Mouse (Mus musculus) liver, embryonic 16.5 days (tissue): ENCODE measurements at regions not wholly inside any gene's neighbourhood (a gene's known extent, or its start where the extent isn't known, plus 50 kb on each side); places are given as distances from the start of the nearest gene placed in this dataset.

ENCODE experiments used
- ATAC-seq: fragments of 200-750 bp; cut with Nextera tagmentation; 2 replicates; pipeline ENCODE4 v1.8.0; 2017; ENCODE audit warnings: low read depth, mild to moderate bottlenecking, moderate number of reproducible peaks, moderate library complexity
- H3K27ac ChIP-seq: fragments of 300-500 bp; sonication (generic); 2 replicates; pipeline ENCODE4 v1.5.1; 2014; ENCODE audit warnings: mild to moderate bottlenecking, low read length
- H3K27me3 ChIP-seq: fragments of 300-500 bp; sonication (generic); 2 replicates; pipeline ENCODE4 v1.6.1; 2014; ENCODE audit warnings: low read depth, low read length, mixed read lengths; ENCODE audit not compliant: control insufficient read depth, insufficient read depth
- H3K36me3 ChIP-seq: fragments of 300-500 bp; sonication (generic); 2 replicates; pipeline ENCODE4 v1.6.1; 2014; ENCODE audit warnings: mild to moderate bottlenecking; ENCODE audit not compliant: control insufficient read depth, insufficient read depth
- H3K4me1 ChIP-seq: fragments of 300-500 bp; sonication (generic); 2 replicates; pipeline ENCODE4 v1.6.1; 2014; ENCODE audit warnings: low read depth, low read length, mixed read lengths; ENCODE audit not compliant: control insufficient read depth
- H3K4me2 ChIP-seq: fragments of 300-500 bp; sonication (generic); 2 replicates; pipeline ENCODE4 v1.6.1; 2014; ENCODE audit warnings: low read depth, low read length, mixed read lengths
- H3K4me3 ChIP-seq: fragments of 300-500 bp; sonication (generic); 2 replicates; pipeline ENCODE4 v1.5.1; 2014; ENCODE audit warnings: low read depth, mild to moderate bottlenecking, low read length
- H3K9ac ChIP-seq: fragments of 300-500 bp; sonication (generic); 2 replicates; pipeline ENCODE4 v1.6.1; 2014; ENCODE audit warnings: low read depth, low read length
- H3K9me3 ChIP-seq: fragments of 300-500 bp; sonication (generic); replicated peaks from 2 replicates; pipeline ENCODE4 v1.6.1; 2016; ENCODE audit warnings: low read length; ENCODE audit not compliant: control insufficient read depth
- WGBS: fragments of 180-500 bp; shearing (Covaris S2); extraction: QIAGEN DNeasy Blood & Tissue Kit; methylation state at CpG from one replicate; pipeline ENCODE4 v1.1.7; 2014; ENCODE audit not compliant: insufficient replicate concordance; 5-methylcytosine and 5-hydroxymethylcytosine counted together

DNA sequence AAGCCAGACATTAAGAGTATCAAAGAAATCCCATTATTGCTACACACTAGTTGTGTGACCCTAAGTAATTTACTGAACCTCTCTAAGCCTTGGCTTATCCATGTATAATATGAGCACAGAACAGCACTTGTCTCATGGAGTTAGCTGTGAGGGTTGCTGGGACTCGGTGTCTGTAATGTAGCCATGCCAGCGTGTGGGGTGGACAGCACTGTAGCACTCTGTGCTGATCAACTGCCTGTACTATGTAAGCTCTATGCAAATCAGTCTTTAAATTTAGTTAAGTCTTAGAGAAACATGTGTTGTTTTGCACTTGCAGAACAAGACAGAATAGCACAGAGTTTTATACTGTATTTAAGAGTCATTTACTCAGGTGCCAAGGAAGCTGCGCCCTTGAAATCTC is 225.0 kb upstream of the N6amt1 start:
- no peak for ATAC-seq
- WGBS = 71% methylated on average over 3 of the region's 3 CpGs
- Histone ChIP-seq H3K4me1 (no peaks in the 10 kb centered on the region), H3K4me2 (no peak overlapping the region), H3K4me3 (no peak overlapping the region), H3K9me3 (no peaks in the 10 kb centered on the region), H3K36me3 (no peaks in the 10 kb centered on the region), H3K9ac (no peak overlapping the region), H3K27me3 (no peaks in the 10 kb centered on the region), H3K27ac (no peak overlapping the region)

DNA sequence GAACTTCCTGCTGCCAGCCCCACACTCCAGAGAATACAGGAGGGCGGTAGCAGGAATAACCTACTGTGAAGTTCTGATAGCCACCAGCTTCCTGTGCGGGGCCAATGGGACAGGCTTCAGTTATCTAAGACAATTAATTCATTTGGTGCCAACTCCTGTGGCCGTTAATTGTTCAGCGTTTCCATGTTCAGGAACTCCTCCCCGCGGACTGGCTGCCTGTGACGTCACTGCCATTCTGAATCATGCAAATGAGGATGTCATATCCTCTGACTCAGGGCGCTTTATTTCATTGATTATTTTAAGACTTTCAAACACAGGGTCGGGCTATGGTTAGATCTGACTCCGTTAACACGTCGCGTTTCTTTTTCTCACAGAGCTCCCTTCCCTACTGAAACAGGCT is 225.8 kb upstream of the N6amt1 start:
- ATAC-seq = no peak
- Histone ChIP-seq H3K9ac (no peak overlapping the region), H3K27ac (no peak overlapping the region), H3K27me3 (no peaks in the 10 kb centered on the region), H3K4me3 (no peak overlapping the region), H3K4me2 (no peak overlapping the region), H3K4me1 (no peaks in the 10 kb centered on the region), H3K36me3 (no peaks in the 10 kb centered on the region), H3K9me3 (no peaks in the 10 kb centered on the region)
- 48% methylated on average over 13 of the region's 13 CpGs for WGBS

DNA sequence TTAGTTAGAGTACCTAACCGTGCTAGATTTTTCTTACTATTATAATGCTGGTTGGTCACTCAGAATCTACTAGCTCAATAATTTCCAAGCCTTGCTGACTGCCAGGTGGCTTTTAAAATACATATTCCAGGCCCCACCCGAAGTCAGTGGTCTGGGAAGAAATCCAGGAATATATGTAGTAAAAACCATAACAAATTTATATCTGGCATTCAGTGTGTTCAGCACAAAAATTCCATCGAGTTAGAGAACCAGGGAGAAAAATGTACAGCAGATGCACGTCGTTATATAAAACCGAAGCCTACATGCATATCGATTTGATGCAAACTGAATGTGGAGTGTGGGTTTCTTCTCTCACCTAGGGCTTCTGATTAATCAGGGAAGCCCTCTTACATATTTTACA is 229.5 kb upstream of the N6amt1 start:
- ATAC-seq = no peak
- no peaks in the 10 kb centered on the region for H3K36me3 ChIP-seq
- H3K9me3 ChIP-seq = no peaks in the 10 kb centered on the region
- no peaks in the 10 kb centered on the region for H3K4me1 ChIP-seq
- no peak overlapping the region for H3K27ac ChIP-seq
- H3K9ac ChIP-seq = no peak overlapping the region
- H3K27me3 ChIP-seq = no peaks in the 10 kb centered on the region
- H3K4me3 ChIP-seq = no peak overlapping the region
- WGBS = 66% methylated on average over 7 of the region's 7 CpGs
- H3K4me2 ChIP-seq = no peak overlapping the region

DNA sequence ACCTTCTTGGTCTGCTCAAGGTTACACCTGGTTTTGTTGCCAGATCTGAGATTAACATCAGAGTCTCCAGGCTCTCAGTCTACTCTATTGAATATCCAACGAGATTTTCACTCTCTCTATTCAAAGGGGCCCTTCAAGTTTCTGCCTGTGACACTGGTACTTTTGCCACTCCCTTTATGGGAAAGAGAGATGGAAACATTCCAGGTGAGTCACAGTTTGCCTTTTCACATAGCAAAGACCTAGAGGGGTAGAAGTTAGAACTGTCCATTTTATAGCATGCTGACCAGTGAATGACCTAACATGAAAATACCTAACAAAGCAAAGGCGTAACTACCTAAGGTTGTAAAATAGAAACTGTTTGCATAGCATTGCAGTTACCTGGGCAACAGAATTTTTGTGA is 250.4 kb upstream of the N6amt1 start:
- ATAC-seq = no peak

DNA sequence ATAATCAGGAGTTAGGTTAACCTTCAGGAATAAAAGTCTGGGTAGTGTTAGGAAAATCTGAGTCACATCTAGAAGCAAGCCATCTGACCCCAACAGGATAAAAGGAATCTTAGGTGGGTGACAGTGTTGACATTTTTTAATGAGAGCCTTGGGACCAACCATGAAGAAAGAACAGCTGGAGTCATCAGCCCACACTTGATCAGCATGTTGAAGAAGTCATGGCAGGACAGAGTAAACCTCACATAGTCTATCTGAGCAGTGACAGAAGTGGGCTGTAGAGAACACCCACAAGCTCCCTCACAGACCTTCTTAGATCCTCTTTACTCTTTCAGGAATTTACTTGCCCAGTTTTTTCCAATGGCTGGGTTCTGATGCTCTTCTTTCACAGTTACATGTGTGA is 251.9 kb upstream of the N6amt1 start:
- Histone ChIP-seq H3K4me2 (no peak overlapping the region), H3K4me3 (no peak overlapping the region), H3K27me3 (no peaks in the 10 kb centered on the region), H3K9ac (no peak overlapping the region), H3K4me1 (no peaks in the 10 kb centered on the region), H3K36me3 (no peaks in the 10 kb centered on the region), H3K9me3 (no peaks in the 10 kb centered on the region), H3K27ac (no peak overlapping the region)
- ATAC-seq = no peak

More for the DNA sequence above, 250.4 kb upstream of the N6amt1 start:
- 37% methylated on average over 2 of the region's 2 CpGs for WGBS
- Histone ChIP-seq H3K27ac (no peak overlapping the region), H3K4me1 (no peaks in the 10 kb centered on the region), H3K36me3 (no peaks in the 10 kb centered on the region), H3K27me3 (no peaks in the 10 kb centered on the region), H3K4me3 (no peak overlapping the region), H3K9me3 (no peaks in the 10 kb centered on the region), H3K4me2 (no peak overlapping the region), H3K9ac (no peak overlapping the region)

DNA sequence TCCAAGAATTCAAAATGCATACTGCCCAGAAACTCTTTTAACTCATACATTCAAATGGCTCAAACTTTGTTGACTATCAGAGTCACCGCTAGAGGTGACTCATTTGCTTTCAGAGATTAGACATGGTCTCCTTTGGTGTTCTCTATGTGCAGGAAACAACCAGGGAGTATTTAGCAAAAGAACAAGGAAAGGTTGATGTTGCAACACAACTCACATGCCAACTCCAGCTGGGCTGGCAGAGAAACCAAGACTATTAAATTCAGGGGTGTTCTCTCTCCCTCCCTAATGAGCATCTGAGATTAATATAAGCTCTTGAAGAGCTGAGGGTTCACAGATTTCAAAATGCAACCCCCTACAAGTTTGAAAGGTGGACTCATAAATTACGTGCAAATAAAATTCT is 262.0 kb upstream of the N6amt1 start:
- H3K4me3 ChIP-seq = no peak overlapping the region
- H3K27me3 ChIP-seq = no peaks in the 10 kb centered on the region
- no peak overlapping the region for H3K4me2 ChIP-seq
- H3K9ac ChIP-seq = no peak overlapping the region
- no peaks in the 10 kb centered on the region for H3K9me3 ChIP-seq
- WGBS = 64% methylated on average over 2 of the region's 2 CpGs
- H3K4me1 ChIP-seq = no peaks in the 10 kb centered on the region
- no peak overlapping the region for H3K27ac ChIP-seq
- ATAC-seq = no peak
- no peaks in the 10 kb centered on the region for H3K36me3 ChIP-seq

DNA sequence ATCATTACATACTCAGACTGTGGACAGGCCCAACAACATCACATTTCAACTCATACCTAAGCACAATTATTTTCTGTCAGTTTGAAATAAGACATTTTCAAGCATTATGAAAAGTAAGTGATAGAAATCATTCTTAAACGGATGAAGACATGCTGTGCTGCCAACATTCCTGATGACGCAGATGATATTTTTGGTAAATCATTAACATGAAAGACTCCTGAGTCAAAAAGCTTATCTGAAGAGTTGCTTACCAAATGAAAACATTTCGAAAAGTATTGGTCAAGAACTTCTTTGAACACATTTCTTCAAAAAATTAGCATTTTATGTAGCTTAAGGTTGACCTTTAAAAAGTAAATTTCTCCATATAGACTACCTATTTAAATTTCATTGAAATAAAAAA is 264.7 kb upstream of the N6amt1 start:
- no peak overlapping the region for H3K27ac ChIP-seq
- no peak overlapping the region for H3K9ac ChIP-seq
- no peaks in the 10 kb centered on the region for H3K9me3 ChIP-seq
- H3K36me3 ChIP-seq = no peaks in the 10 kb centered on the region
- WGBS = 59% methylated on average over 3 of the region's 3 CpGs
- H3K4me1 ChIP-seq = no peaks in the 10 kb centered on the region
- no peaks in the 10 kb centered on the region for H3K27me3 ChIP-seq
- no peak overlapping the region for H3K4me3 ChIP-seq
- no peak overlapping the region for H3K4me2 ChIP-seq
- ATAC-seq = no peak

DNA sequence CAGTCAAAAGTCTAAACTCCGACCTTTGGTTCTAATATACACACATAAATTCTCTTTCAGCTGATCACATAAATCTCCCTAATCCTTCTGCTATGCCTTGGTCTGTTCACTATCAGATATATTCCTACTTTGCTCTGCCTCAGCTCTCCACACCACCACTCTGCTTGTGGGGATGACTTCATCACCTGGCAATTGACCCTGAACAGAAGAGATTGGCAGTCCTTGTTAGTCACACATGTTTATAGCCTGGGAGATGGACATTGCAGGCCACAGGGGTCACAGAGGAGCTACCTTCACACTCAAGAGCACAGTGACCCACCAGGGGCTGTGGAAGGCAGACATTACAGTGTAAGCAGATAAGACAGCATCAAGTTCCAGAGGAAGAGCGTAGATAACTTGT is 270.5 kb upstream of the N6amt1 start:
- no peaks in the 10 kb centered on the region for H3K27me3 ChIP-seq
- no peak overlapping the region for H3K4me3 ChIP-seq
- ATAC-seq = no peak
- H3K4me2 ChIP-seq = no peak overlapping the region
- H3K27ac ChIP-seq = no peak overlapping the region
- no peaks in the 10 kb centered on the region for H3K36me3 ChIP-seq
- no peaks in the 10 kb centered on the region for H3K4me1 ChIP-seq
- no peak overlapping the region for H3K9ac ChIP-seq
- no peaks in the 10 kb centered on the region; the same call in none of the 2 replicates for H3K9me3 ChIP-seq
- 48% methylated on average over 2 of the region's 2 CpGs for WGBS

DNA sequence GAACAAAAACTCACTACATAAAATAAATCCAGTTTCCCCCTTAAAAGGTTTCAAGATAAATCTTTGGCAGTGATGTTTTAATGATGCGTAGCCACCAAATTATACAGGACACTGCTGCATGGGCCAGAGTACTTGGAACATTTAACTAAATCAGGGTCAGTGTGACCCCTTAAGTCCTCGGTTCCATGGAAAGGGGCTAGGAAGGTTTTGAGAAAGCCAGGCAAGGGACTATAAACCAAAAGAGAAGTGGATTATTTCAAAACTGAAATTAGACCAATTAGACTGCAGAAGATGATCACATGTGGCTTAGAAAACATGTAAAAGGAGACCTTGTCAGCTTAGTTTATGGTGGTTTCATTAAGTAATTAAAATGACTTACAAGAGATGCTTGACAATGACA is 276.6 kb upstream of the N6amt1 start:
- ATAC-seq = no peak
- H3K4me1 ChIP-seq = no peaks in the 10 kb centered on the region
- no peaks in the 10 kb centered on the region; the same call in 1 of the 2 replicates for H3K9me3 ChIP-seq
- H3K27ac ChIP-seq = no peak overlapping the region
- no peak overlapping the region for H3K4me2 ChIP-seq
- 57% methylated on average over 2 of the region's 2 CpGs for WGBS
- no peak overlapping the region for H3K4me3 ChIP-seq
- no peaks in the 10 kb centered on the region for H3K27me3 ChIP-seq
- no peaks in the 10 kb centered on the region for H3K36me3 ChIP-seq
- no peak overlapping the region for H3K9ac ChIP-seq

DNA sequence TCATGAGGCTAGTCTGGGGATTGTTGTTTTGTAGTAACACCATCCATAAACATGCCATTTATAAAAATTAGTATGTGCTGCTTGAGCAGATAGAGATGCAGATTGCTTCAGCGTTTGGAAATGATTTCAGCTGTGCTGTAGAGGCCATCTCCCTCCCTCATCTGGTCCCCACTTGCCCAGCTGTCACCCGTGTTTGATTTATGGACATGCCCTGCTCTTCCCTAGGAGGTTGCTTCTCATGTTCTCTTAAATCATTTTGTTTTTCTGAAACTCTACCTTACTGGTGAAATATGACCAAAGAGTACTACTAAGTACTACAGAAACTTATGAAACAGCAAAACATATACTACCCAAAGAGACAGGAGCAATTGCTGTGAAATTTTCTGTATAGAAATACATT is 284.7 kb upstream of the N6amt1 start:
- H3K4me3 ChIP-seq = no peak overlapping the region

More for the DNA sequence above, 284.7 kb upstream of the N6amt1 start:
- Histone ChIP-seq H3K9me3 (no peaks in the 10 kb centered on the region), H3K4me1 (no peaks in the 10 kb centered on the region), H3K9ac (no peak overlapping the region), H3K27me3 (no peaks in the 10 kb centered on the region), H3K27ac (no peak overlapping the region), H3K4me2 (no peak overlapping the region), H3K36me3 (no peaks in the 10 kb centered on the region)
- no peak for ATAC-seq
- WGBS = 35% methylated on average over 2 of the region's 2 CpGs
